Mouse (Mus musculus) forebrain, postnatal 0 days (tissue): Measurements from ENCODE around the gene Fam83e. TPM values are rescaled to one million over a fixed set of nuclear protein-coding genes. Genes with fewer than 3 reads are reported as not detected.

ENCODE experiments used
- ATAC-seq: fragments of 200-750 bp; cut with Nextera tagmentation; 2 replicates; pipeline ENCODE4 v1.8.0; 2017; ENCODE audit warnings: mild to moderate bottlenecking, moderate library complexity
- DNase-seq: peaks from one replicate; pipeline ENCODE4 v3.0.0-alpha.2; 2015
- H3K27ac ChIP-seq: fragments of 300-500 bp; sonication (generic); 2 replicates; pipeline ENCODE4 v1.5.1; 2014; ENCODE audit warnings: low read depth, mild to moderate bottlenecking, antibody characterized with exemption, low read length, moderate library complexity, mixed read lengths
- H3K27me3 ChIP-seq: fragments of 300-500 bp; sonication (generic); 2 replicates; pipeline ENCODE4 v1.6.1; 2014; ENCODE audit warnings: mild to moderate bottlenecking, low read length, mixed read lengths; ENCODE audit not compliant: insufficient read depth
- H3K36me3 ChIP-seq: fragments of 300-500 bp; sonication (generic); 2 replicates; pipeline ENCODE4 v1.6.1; 2014; ENCODE audit warnings: mild to moderate bottlenecking, moderate library complexity; ENCODE audit not compliant: insufficient read depth
- H3K4me1 ChIP-seq: fragments of 300-500 bp; sonication (generic); 2 replicates; pipeline ENCODE4 v1.6.1; 2014; ENCODE audit warnings: antibody characterized with exemption; ENCODE audit not compliant: insufficient read depth
- H3K4me2 ChIP-seq: fragments of 300-500 bp; sonication (generic); 2 replicates; pipeline ENCODE4 v1.6.1; 2014; ENCODE audit warnings: low read depth, mild to moderate bottlenecking, moderate library complexity
- H3K4me3 ChIP-seq: fragments of 300-500 bp; sonication (generic); 2 replicates; pipeline ENCODE4 v1.5.1; 2014; ENCODE audit warnings: low read depth, low read length, mixed read lengths
- H3K9ac ChIP-seq: fragments of 300-500 bp; sonication (generic); 2 replicates; pipeline ENCODE4 v1.6.1; 2014; ENCODE audit warnings: mild to moderate bottlenecking
- H3K9me3 ChIP-seq: fragments of 300-500 bp; sonication (generic); 2 replicates; pipeline ENCODE4 v1.6.1; 2016; ENCODE audit warnings: low read length
- CTCF ChIP-seq: sonication (generic); IDR thresholded peaks from 2 replicates; pipeline ENCODE4 v1.5.1; 2016; ENCODE audit warnings: antibody characterized with exemption, control low read depth, low read depth
- WGBS: fragments of 180-500 bp; shearing (Covaris S2); extraction: QIAGEN DNeasy Blood & Tissue Kit; methylation state at CpG from one replicate; pipeline ENCODE4 v1.1.7; 2014; 5-methylcytosine and 5-hydroxymethylcytosine counted together
- polyA plus RNA-seq: library from polyadenylated mRNA; unstranded; fragments of >200 nt; fragmentation: Nextera tagmentation; extraction: Ambion mirVana; gene quantifications from 2 replicates; pipeline ENCODE4 v1.2.1, GENCODE M21; 2015
- total RNA-seq: library from RNA; depleted of rRNA; stranded (reverse); fragments of >200 nt; gene quantifications from 2 replicates; pipeline ENCODE4 v1.2.3, GENCODE M21; 2014

Gene Fam83e
- total and polyA plus RNA-seq, 2 experiments from 2014 or later: 0.33 TPM; not detected in 1

DNA sequence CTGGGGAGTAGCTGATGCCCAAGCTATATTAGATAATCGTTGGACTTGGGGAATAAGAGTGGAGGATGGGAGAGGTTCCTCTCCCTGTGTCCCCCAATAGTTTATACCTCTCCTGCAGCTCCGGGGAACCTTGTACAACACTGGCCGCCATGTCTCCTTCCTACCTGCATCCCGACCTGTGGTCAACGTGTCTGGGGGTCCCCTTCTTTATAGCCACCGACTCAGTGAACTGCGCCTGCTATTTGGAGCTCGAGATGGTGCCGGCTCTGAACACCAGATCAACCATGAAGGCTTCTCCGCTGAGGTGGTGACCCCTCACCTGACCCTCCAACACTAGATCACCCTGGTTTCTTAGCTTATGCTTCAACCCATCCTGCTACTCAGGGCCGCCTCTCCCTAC, 18.7 kb upstream of the Fam83e start:
- no peak for DNase-seq
- 93% methylated on average over 11 of the region's 11 CpGs for WGBS
- H3K4me1 ChIP-seq: peaks cover 42% of the 10 kb centered on the region
- no peak overlapping the region for H3K9ac ChIP-seq
- H3K9me3 ChIP-seq: no peaks in the 10 kb centered on the region
- no peak overlapping the region for H3K4me3 ChIP-seq
- TF ChIP-seq CTCF: no peak
- H3K36me3 ChIP-seq: no peaks in the 10 kb centered on the region
- no peak for ATAC-seq
- no peaks in the 10 kb centered on the region for H3K27me3 ChIP-seq
- no peak overlapping the region for H3K4me2 ChIP-seq
- H3K27ac ChIP-seq: no peak overlapping the region

- Histone ChIP-seq H3K4me3 (no peak overlapping the region), H3K9me3 (no peaks in the 10 kb centered on the region), H3K36me3 (no peaks in the 10 kb centered on the region), H3K4me1 (peaks cover 45% of the 10 kb centered on the region), H3K27me3 (no peaks in the 10 kb centered on the region), H3K4me2 (peak overlapping the region; percentile 97), H3K27ac (peak overlapping the region; percentile 95), H3K9ac (peak overlapping the region; percentile 60; the same call in 1 of the 2 replicates)
- ATAC-seq (no peak), DNase-seq (no peak)
- TF ChIP-seq CTCF: no peak
- 90% methylated on average over 17 of the region's 17 CpGs for WGBS
Measured at GRCm38 (mm10) chr7:45702809-45703520, 18.0 kb upstream of the Fam83e start.

- TF ChIP-seq CTCF: peak; percentile 2; the same call in 1 of the 2 replicates
- 33% methylated on average over 12 of the region's 12 CpGs for WGBS
- peak overlapping the region; percentile 60 for H3K9ac ChIP-seq
- H3K4me1 ChIP-seq: peaks cover 48% of the 10 kb centered on the region
- peak overlapping the region; percentile 95 for H3K27ac ChIP-seq
- no peaks in the 10 kb centered on the region for H3K27me3 ChIP-seq
- peak overlapping the region; percentile 97 for H3K4me2 ChIP-seq
- no peaks in the 10 kb centered on the region for H3K36me3 ChIP-seq
- H3K9me3 ChIP-seq: no peaks in the 10 kb centered on the region
- no peak for ATAC-seq
- DNase-seq: no peak
- peak overlapping the region; percentile 41 for H3K4me3 ChIP-seq
Measured at GRCm38 (mm10) chr7:45703521-45704033, 17.4 kb upstream of the Fam83e start.

DNA sequence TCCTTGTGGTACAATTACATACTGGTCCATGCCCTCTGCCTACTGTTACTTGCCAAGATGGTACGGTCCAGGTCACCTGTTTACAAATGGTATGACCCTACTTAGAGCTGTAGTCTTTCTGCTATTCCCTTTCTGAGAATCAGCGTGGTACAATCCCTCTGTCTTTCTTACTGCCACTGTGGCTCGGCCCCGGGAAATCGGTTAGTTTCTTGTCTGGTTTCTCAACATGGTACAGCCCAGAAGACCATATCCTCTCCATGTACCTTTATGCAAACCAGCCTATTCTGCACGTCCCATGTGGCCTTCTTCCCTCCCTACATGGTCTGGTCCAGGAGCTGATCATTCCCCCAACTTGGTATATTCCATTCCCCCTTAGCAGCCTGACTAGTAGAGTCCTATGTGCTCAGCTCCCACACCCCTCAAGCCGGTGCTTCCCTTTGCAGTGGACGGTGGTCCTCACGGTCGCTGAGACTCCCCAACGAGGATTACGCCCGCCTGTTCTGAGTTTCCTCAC, 16.9 kb upstream of the Fam83e start:
- Histone ChIP-seq H3K9ac (peak overlapping the region; percentile 60), H3K4me3 (peak overlapping the region; percentile 41), H3K4me1 (peaks cover 46% of the 10 kb centered on the region), H3K4me2 (peak overlapping the region; percentile 97), H3K27me3 (no peaks in the 10 kb centered on the region), H3K9me3 (no peaks in the 10 kb centered on the region), H3K27ac (peak overlapping the region; percentile 95), H3K36me3 (no peaks in the 10 kb centered on the region)
- peak; percentile 68 for ATAC-seq
- TF ChIP-seq CTCF: no peak
- WGBS: under 1% methylated on average over 13 of the region's 13 CpGs
- peak; percentile 92 for DNase-seq

- DNase-seq: peak; percentile 99
- Histone ChIP-seq H3K36me3 (0 out of 2 replicates have a peak, but pooled peaks cover 2% of the 10 kb centered on the region), H3K27ac (peak within 1 kb of the TSS; percentile 95), H3K4me2 (peak within 1 kb of the TSS; percentile 97), H3K4me1 (peaks cover 46% of the 10 kb centered on the region), H3K4me3 (peak within 1 kb of the TSS; percentile 41), H3K27me3 (no peaks in the 10 kb centered on the region), H3K9ac (peak within 1 kb of the TSS; percentile 60), H3K9me3 (no peaks in the 10 kb centered on the region)
- peak; percentile 81 for ATAC-seq
- no peak for TF ChIP-seq CTCF
- under 1% methylated on average over 36 of the region's 36 CpGs for WGBS
Measured at GRCm38 (mm10) chr7:45704730-45705442, 16.1 kb upstream of the Fam83e start, which contains the start of gene Dbp. Gene Dbp, plus strand, starts transcription at chr7:45705088.

DNA sequence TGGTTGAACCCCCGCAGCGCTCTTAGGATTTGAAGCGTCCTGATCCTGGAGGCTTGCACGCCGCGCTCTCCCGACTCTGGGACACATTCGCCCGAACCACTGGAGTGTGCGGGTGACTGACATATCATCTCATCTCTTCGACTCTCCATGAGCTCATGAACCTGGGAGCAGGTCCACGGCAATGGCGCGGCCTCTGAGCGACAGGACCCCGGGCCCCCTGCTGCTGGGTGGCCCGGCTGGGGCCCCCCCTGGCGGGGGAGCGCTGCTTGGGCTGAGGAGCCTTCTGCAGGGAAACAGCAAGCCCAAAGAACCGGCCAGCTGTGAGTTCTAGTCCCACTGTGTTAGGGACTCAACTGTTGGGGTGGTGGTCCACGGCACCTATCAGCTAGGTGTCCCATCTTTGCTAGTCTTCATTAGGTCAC, 15.6 kb upstream of the Fam83e start:
- no peak for ATAC-seq
- Histone ChIP-seq H3K4me1 (peaks cover 44% of the 10 kb centered on the region), H3K4me3 (peak overlapping the region; percentile 41), H3K27me3 (no peaks in the 10 kb centered on the region), H3K27ac (peak overlapping the region; percentile 95), H3K36me3 (peaks cover 4% of the 10 kb centered on the region; the same call in 1 of the 2 replicates), H3K9ac (peak overlapping the region; percentile 49), H3K4me2 (peak overlapping the region; percentile 97), H3K9me3 (no peaks in the 10 kb centered on the region)
- 1% methylated on average over 21 of the region's 21 CpGs for WGBS
- TF ChIP-seq CTCF: no peak
- DNase-seq: no peak
